Mouse (Mus musculus) MEL (cell line): Measurements from ENCODE around the gene Fam49a. TPM values are rescaled to one million over a fixed set of nuclear protein-coding genes. Genes with fewer than 3 reads are reported as not detected.

Source experiments
- DNase-seq: peaks from one replicate; pipeline ENCODE4 v3.0.0; 2011; ENCODE audit warnings: low read depth, low spot score
- H3K27ac ChIP-seq: 2 replicates; pipeline ENCODE4 v1.5.1; 2012; ENCODE audit warnings: low read depth, mild to moderate bottlenecking, control low read depth, low read length, moderate library complexity; ENCODE audit not compliant: control insufficient read depth
- H3K27me3 ChIP-seq, 2 experiments: fragments of 150-350 bp in 1 of 2; sonication (generic) in 1 of 2; 2 replicates each; pipeline ENCODE4 v1.6.1; 2012; ENCODE audit warnings: low read length in 2 of 2, mild to moderate bottlenecking in 2 of 2, improper control_type of control experiment in 1 of 2, moderate library complexity in 1 of 2; ENCODE audit not compliant: insufficient read depth in 2 of 2, control insufficient read depth in 1 of 2
- H3K36me3 ChIP-seq, 2 experiments: 2 replicates each; pipeline ENCODE4 v1.6.1; 2012 to 2014; ENCODE audit warnings: low read length in 2 of 2, improper control_type of control experiment in 1 of 2, inconsistent platforms in 1 of 2, mild to moderate bottlenecking in 1 of 2; ENCODE audit not compliant: insufficient read depth in 2 of 2, control insufficient read depth in 1 of 2
- H3K4me1 ChIP-seq, 2 experiments: fragments of 150-350 bp in 1 of 2; sonication (generic) in 1 of 2; 2 replicates each; pipeline ENCODE4 v1.6.1; 2012; ENCODE audit warnings: low read length in 2 of 2, improper control_type of control experiment in 1 of 2, mild to moderate bottlenecking in 1 of 2; ENCODE audit not compliant: insufficient read depth in 2 of 2, control insufficient read depth in 1 of 2
- H3K4me3 ChIP-seq, 2 experiments: fragments of 150-350 bp in 1 of 2; sonication (generic) in 1 of 2; 2 replicates each; pipeline ENCODE4 v1.5.1; 2012; ENCODE audit warnings: low read depth in 2 of 2, low read length in 2 of 2, mild to moderate bottlenecking in 2 of 2, moderate library complexity in 2 of 2, control low read depth in 1 of 2, improper control_type of control experiment in 1 of 2; ENCODE audit not compliant: control insufficient read depth in 1 of 2, insufficient read depth in 1 of 2
- H3K79me2 ChIP-seq: 2 replicates; pipeline ENCODE4 v1.6.1; 2012; ENCODE audit warnings: mild to moderate bottlenecking, low read length, moderate library complexity; ENCODE audit not compliant: control insufficient read depth, poor library complexity, insufficient read depth
- H3K9ac ChIP-seq: 2 replicates; pipeline ENCODE4 v1.6.1; 2012; ENCODE audit warnings: low read depth, mild to moderate bottlenecking, control low read depth, low read length, moderate library complexity; ENCODE audit not compliant: control insufficient read depth, poor library complexity, severe bottlenecking
- H3K9me3 ChIP-seq: fragments of 150-350 bp; sonication (generic); replicated peaks from 2 replicates; pipeline ENCODE4 v1.6.1; 2012; ENCODE audit warnings: mild to moderate bottlenecking, low read length, improper control_type of control experiment, moderate library complexity; ENCODE audit not compliant: insufficient read depth
- BHLHE40 ChIP-seq: IDR thresholded peaks from 2 replicates; pipeline ENCODE4 v1.6.1; 2012; ENCODE audit warnings: low read depth, mild to moderate bottlenecking, inconsistent platforms, low read length, improper control_type of control experiment, borderline replicate concordance
- CHD1 ChIP-seq: IDR thresholded peaks from 2 replicates; pipeline ENCODE4 v1.6.1; 2012; ENCODE audit warnings: low read depth, mild to moderate bottlenecking, inconsistent platforms, low read length, improper control_type of control experiment
- CTCF ChIP-seq, 3 experiments: IDR thresholded peaks in 2 of 3; conservative IDR thresholded peaks in 1 of 3; 2 replicates each; pipeline ENCODE4 v1.5.1; 2011 to 2012; ENCODE audit warnings: low read length in 3 of 3, low read depth in 2 of 3, mild to moderate bottlenecking in 2 of 3, improper control_type of control experiment in 1 of 3, inconsistent platforms in 1 of 3, mixed read lengths in 1 of 3, moderate library complexity in 1 of 3; ENCODE audit not compliant: control insufficient read depth in 1 of 3, insufficient read depth in 1 of 3, poor library complexity in 1 of 3, severe bottlenecking in 1 of 3
- E2F4 ChIP-seq: IDR thresholded peaks from 2 replicates; pipeline ENCODE4 v1.6.1; 2011; ENCODE audit warnings: low read depth, low read length, improper control_type of control experiment, borderline replicate concordance
- EP300 ChIP-seq, 2 experiments: IDR thresholded peaks; 2 replicates each; pipeline ENCODE4 v1.6.1; 2011; ENCODE audit warnings: improper control_type of control experiment in 2 of 2, low read length in 2 of 2, low read depth in 1 of 2, mild to moderate bottlenecking in 1 of 2
- ETS1 ChIP-seq: IDR thresholded peaks from 2 replicates; pipeline ENCODE4 v1.6.1; 2012; ENCODE audit warnings: low read depth, mild to moderate bottlenecking, inconsistent platforms, low read length, improper control_type of control experiment, moderate library complexity
- GATA1 ChIP-seq: IDR thresholded peaks from 2 replicates; pipeline ENCODE4 v1.6.1; 2011; ENCODE audit warnings: low read depth, low read length, improper control_type of control experiment
- HCFC1 ChIP-seq: IDR thresholded peaks from 2 replicates; pipeline ENCODE4 v1.6.1; 2012; ENCODE audit warnings: low read depth, mild to moderate bottlenecking, inconsistent platforms, low read length, improper control_type of control experiment, moderate library complexity
- MAX ChIP-seq: IDR thresholded peaks from 2 replicates; pipeline ENCODE4 v1.6.1; 2011; ENCODE audit warnings: low read length, improper control_type of control experiment
- MEF2A ChIP-seq: IDR thresholded peaks from 2 replicates; pipeline ENCODE4 v1.6.1; 2014; ENCODE audit warnings: low read depth, mild to moderate bottlenecking, inconsistent platforms, low read length, improper control_type of control experiment; ENCODE audit not compliant: poor library complexity, insufficient replicate concordance, severe bottlenecking; ENCODE audit errors: extremely low read depth
- MYB ChIP-seq: IDR thresholded peaks from 2 replicates; pipeline ENCODE4 v1.6.1; 2011; ENCODE audit warnings: mild to moderate bottlenecking, low read depth, low read length, improper control_type of control experiment
- MYC ChIP-seq: IDR thresholded peaks from 2 replicates; pipeline ENCODE4 v1.6.1; 2011; ENCODE audit warnings: low read depth, mild to moderate bottlenecking, low read length, improper control_type of control experiment, moderate library complexity
- NRF1 ChIP-seq: IDR thresholded peaks from 2 replicates; pipeline ENCODE4 v1.6.1; 2014; ENCODE audit warnings: low read depth, mild to moderate bottlenecking, inconsistent platforms, low read length, improper control_type of control experiment, moderate library complexity; ENCODE audit not compliant: poor library complexity, insufficient read depth, severe bottlenecking
- POLR2A ChIP-seq, 2 experiments: IDR thresholded peaks; 2 replicates each; pipeline ENCODE4 v1.6.1; 2011 to 2012; ENCODE audit warnings: low read length in 2 of 2, mild to moderate bottlenecking in 2 of 2, control low read depth in 1 of 2, improper control_type of control experiment in 1 of 2, low read depth in 1 of 2, moderate library complexity in 1 of 2; ENCODE audit not compliant: control insufficient read depth in 1 of 2, insufficient read depth in 1 of 2, poor library complexity in 1 of 2
- RCOR1 ChIP-seq: IDR thresholded peaks from 2 replicates; pipeline ENCODE4 v1.6.1; 2012; ENCODE audit warnings: low read depth, mild to moderate bottlenecking, inconsistent platforms, low read length, improper control_type of control experiment
- SIN3A ChIP-seq: IDR thresholded peaks from 2 replicates; pipeline ENCODE4 v1.6.1; 2012; ENCODE audit warnings: low read length, improper control_type of control experiment, inconsistent platforms
- TAL1 ChIP-seq: IDR thresholded peaks from 2 replicates; pipeline ENCODE4 v1.6.1; 2012; ENCODE audit warnings: mild to moderate bottlenecking, inconsistent platforms, low read length, moderate library complexity, mixed read lengths
- TBP ChIP-seq: IDR thresholded peaks from 2 replicates; pipeline ENCODE4 v1.8.0; 2011; ENCODE audit warnings: low read depth, low read length, improper control_type of control experiment
- TCF12 ChIP-seq: IDR thresholded peaks from 2 replicates; pipeline ENCODE4 v1.6.1; 2014; ENCODE audit warnings: low read depth, mild to moderate bottlenecking, inconsistent platforms, low read length, improper control_type of control experiment, moderate library complexity
- UBTF ChIP-seq: IDR thresholded peaks from 2 replicates; pipeline ENCODE4 v1.6.1; 2012; ENCODE audit warnings: low read depth, mild to moderate bottlenecking, inconsistent platforms, low read length, improper control_type of control experiment, moderate library complexity, borderline replicate concordance; ENCODE audit not compliant: insufficient read depth
- USF1 ChIP-seq: IDR thresholded peaks from 2 replicates; pipeline ENCODE4 v1.6.1; 2014; ENCODE audit warnings: low read depth, mild to moderate bottlenecking, inconsistent platforms, low read length, improper control_type of control experiment, moderate library complexity
- USF2 ChIP-seq, 2 experiments: IDR thresholded peaks; 2 replicates each; pipeline ENCODE4 v1.6.1; 2011 to 2012; ENCODE audit warnings: improper control_type of control experiment in 2 of 2, low read length in 2 of 2, borderline replicate concordance in 1 of 2, inconsistent platforms in 1 of 2, low read depth in 1 of 2, mild to moderate bottlenecking in 1 of 2; ENCODE audit not compliant: insufficient read depth in 1 of 2
- polyA plus RNA-seq, 2 experiments: library from polyadenylated mRNA; stranded (reverse) in 1 of 2; unstranded in 1 of 2; fragments of >175 nt in 1 of 2; fragments of >200 nt in 1 of 2; gene quantifications; 2 replicates each; pipeline versions ENCODE4 v1.2.1 to v1.2.4; 2012; ENCODE audit warnings: low replicate concordance in 2 of 2, low read depth in 1 of 2; ENCODE audit not compliant: insufficient read length in 2 of 2, insufficient read depth in 1 of 2, missing spikeins in 1 of 2
- total RNA-seq: library from RNA; depleted of rRNA; stranded (reverse); fragments of 300-350 nt; gene quantifications from 2 replicates; pipeline ENCODE4 v1.2.3, GENCODE M21; 2012

Gene Fam49a
- total and polyA plus RNA-seq, 3 experiments, result 0.42 to 1.3 TPM; not detected in 1

- no peak overlapping the region for H3K27ac ChIP-seq
- H3K9ac ChIP-seq, result no peak overlapping the region
- no peak for TF ChIP-seq MYB
- TF ChIP-seq BHLHE40, result peak; percentile 78
- peak; percentile 65 for TF ChIP-seq GATA1
- TF ChIP-seq ETS1, result 0 out of 2 replicates have a peak, but pooled peaks have one; percentile 24
- 0 out of 2 replicates have a peak, but pooled peaks have one; percentile 38 for TF ChIP-seq MAX
- TF ChIP-seq USF2 (IDR thresholded peaks at IDR 0.05; ENCODE audit: borderline replicate concordance in 1 of 2, insufficient read depth in 1 of 2, low read depth in 1 of 2, low read length in 2 of 2), result no peak
- TF ChIP-seq MYC, result no peak
- TF ChIP-seq TCF12, result peak; percentile 72; the same call in 1 of the 2 replicates
- TF ChIP-seq EP300 (IDR thresholded peaks at IDR 0.05; ENCODE audit: low read depth in 1 of 2, low read length in 2 of 2), result peak; percentile 52 to 68
- no peak for TF ChIP-seq TBP
- peak; percentile 59; the same call in 1 of the 2 replicates for TF ChIP-seq RCOR1
- TF ChIP-seq UBTF, result no peak
- TF ChIP-seq E2F4, result no peak
- TF ChIP-seq TAL1, result no peak
- H3K4me1 ChIP-seq, result peaks cover 0 to 11% of the 10 kb centered on the region in 2 experiments; a peak in 1 of 4 replicates
- no peaks in the 10 kb centered on the region for H3K79me2 ChIP-seq
- no peaks in the 10 kb centered on the region for H3K9me3 ChIP-seq
- no peak overlapping the region for H3K4me3 ChIP-seq
- peak; percentile 40 for DNase-seq
- peaks cover 0 to 5% of the 10 kb centered on the region in 2 experiments; a peak in 2 of 4 replicates for H3K36me3 ChIP-seq
- H3K27me3 ChIP-seq, result no peaks in the 10 kb centered on the region
Observed at GRCm38 (mm10) chr12:12373111-12373862, 111.3 kb downstream of the Fam49a start.

GRCm38 (mm10) chr12:12379056-12379455 lies 117.1 kb downstream of the Fam49a start:
- Histone ChIP-seq H3K4me1 (no peaks in the 10 kb centered on the region), H3K36me3 (no peaks in the 10 kb centered on the region), H3K27ac (no peak overlapping the region), H3K4me3 (no peak overlapping the region), H3K9me3 (no peaks in the 10 kb centered on the region), H3K79me2 (no peaks in the 10 kb centered on the region), H3K27me3 (no peaks in the 10 kb centered on the region), H3K9ac (no peak overlapping the region)
- peak; percentile 38 for DNase-seq
- TF ChIP-seq MYB (no peak), ETS1 (no peak), MAX (no peak), POLR2A (IDR thresholded peaks at IDR 0.05; ENCODE audit: control insufficient read depth in 1 of 2, insufficient read depth in 1 of 2, low read depth in 1 of 2, low read length in 2 of 2, poor library complexity in 1 of 2) (no peak), HCFC1 (no peak), CHD1 (no peak), MYC (no peak), MEF2A (no peak), SIN3A (no peak), CTCF (IDR thresholded peaks at IDR 0.05 in 2 of 3, conservative IDR thresholded peaks at IDR 0.05 in 1 of 3; ENCODE audit: control insufficient read depth in 1 of 3, insufficient read depth in 1 of 3, low read depth in 2 of 3, low read length in 3 of 3, poor library complexity in 1 of 3, severe bottlenecking in 1 of 3) (no peak), EP300 (IDR thresholded peaks at IDR 0.05; ENCODE audit: low read depth in 1 of 2, low read length in 2 of 2) (no peak), RCOR1 (no peak), USF1 (no peak), TBP (no peak), NRF1 (no peak)
